Mouse (Mus musculus) left cerebral cortex, adult 8-10 months (tissue): ENCODE measurements around the gene Pde10a. TPM values are rescaled to one million over a fixed set of nuclear protein-coding genes. Genes with fewer than 3 reads are reported as not detected.

Experiments used
- DNase-seq, 2 experiments: peaks; one replicate each; pipeline ENCODE4 v3.0.0; 2022; ENCODE audit warnings: low spot score in 2 of 2
- total RNA-seq, 4 experiments: library from RNA; stranded (reverse); gene quantifications; 2 replicates each; pipeline ENCODE4 v1.2.4; 2022

Pde10a gene
- total RNA-seq, 4 experiments from 2014 or later, result 174 to 238 (median 211) TPM

DNA sequence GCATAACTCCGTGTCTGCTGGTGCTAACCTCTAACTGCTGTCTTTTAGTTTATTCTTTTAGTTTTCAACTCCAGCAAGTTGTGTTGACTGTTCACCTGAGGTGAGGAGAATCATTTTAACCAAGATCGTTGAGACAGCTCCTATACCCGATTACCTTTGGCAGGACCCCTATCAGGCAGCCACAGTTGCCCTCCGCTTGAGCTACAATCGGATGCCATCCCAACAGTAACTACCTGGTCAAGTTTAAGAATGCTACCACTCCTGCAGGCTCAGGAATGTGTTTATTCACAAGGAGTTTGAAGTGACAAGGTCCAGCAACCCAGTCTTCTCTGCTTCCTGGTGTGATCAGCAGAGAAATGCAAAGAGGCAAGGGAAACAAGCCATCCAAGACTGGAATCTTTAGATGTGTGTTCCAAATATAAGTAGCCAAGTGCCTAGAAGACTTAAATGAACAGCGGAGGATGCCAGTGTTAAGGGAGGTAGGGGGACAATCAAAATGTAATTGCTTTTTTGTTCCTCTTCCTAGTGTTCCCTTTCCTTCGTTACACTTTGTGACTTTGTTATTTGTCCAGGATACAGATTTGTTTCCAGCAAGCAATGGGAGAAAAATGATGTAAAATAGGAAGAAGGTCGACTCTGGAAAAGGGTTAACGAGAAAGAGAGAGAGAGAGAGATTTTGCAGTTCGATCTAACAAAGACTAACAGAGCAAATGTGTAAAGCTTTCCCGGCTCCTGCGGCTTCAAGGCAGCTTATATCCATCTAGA, 273.5 kb downstream of the Pde10a start:
- DNase-seq, result no peak

GRCm38 (mm10) chr17:8799296-8799731, 274.1 kb downstream of the Pde10a start:
- DNase-seq, result no peak

GRCm38 (mm10) chr17:8799914-8800420, 274.8 kb downstream of the Pde10a start:
- no peak for DNase-seq

GRCm38 (mm10) chr17:8800478-8801082, 275.4 kb downstream of the Pde10a start:
- peak in 1 of 2 experiments; percentile 55 for DNase-seq

- peak; percentile 50 to 56 for DNase-seq
These were observed 276.1 kb downstream of the Pde10a start for GRCm38 (mm10) chr17:8801083-8801854.

- no peak for DNase-seq
These were observed 276.6 kb downstream of the Pde10a start for GRCm38 (mm10) chr17:8801855-8802104.

GRCm38 (mm10) chr17:8802161-8802888, 277.2 kb downstream of the Pde10a start:
- DNase-seq, result no peak

DNA sequence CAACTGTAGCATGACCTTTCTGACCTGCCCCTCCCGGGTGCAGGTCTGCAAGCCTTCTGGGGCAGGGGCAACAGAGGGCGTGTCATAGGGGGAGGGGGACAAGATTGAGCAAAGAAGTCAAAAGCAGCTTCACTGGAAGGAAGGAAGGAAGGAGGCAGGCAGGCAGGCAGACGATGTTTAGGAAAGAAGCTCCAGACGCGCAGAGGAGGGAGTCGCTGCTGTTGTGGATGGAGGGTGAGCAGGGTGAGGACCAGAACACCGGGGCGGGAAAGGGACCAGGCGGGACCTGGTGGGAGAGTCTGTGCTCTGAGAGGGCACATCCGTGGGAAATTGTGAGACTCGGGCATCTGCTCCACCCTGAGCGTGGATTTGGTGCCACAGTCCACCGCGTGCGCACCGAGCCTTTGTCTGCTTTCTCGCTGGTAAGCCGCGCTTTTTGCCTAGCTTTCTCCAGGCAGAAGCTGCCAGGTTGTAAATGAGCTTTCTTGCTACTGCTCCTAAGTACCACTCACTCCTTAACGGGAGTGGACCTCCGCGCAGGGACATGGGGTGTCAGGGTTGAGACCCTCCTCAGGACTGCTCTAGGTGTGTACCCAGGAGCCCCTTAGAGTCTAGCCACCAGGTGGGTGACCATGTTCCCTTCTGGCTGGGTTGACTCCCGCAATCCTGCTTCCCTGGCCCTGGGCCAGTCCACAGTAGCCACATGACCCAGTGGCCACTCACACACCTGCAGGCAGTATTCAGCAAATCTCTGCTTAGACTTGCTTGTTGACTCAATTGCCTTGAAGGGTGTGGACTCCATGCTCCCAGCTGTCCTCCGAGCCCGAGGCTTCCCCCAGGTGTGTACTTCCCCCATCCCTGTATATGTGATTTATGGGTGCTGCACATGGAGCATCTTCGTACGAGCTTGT, 278.0 kb downstream of the Pde10a start:
- no peak for DNase-seq

DNA sequence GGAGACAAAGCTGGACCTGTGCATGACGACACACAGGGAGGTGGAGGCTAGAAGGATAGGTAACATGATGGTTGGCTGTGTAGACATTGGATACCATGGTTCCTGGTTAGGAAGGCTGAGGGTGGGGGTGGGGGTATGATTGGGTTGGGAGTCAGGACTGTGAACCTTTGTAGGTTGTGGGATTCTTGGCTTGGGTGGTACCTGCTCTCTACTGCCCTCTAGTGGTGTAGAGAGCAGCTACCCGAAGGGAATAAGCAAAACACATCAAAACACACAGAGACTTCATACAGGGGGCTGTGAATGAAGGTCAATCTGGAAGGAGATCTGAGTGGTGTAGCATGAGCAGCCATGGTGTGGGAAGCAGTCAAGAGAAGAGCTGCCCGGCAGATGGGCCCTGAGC, 282.2 kb downstream of the Pde10a start:
- DNase-seq, result no peak

GRCm38 (mm10) chr17:8809771-8810170, 284.6 kb downstream of the Pde10a start:
- DNase-seq, result no peak

DNA sequence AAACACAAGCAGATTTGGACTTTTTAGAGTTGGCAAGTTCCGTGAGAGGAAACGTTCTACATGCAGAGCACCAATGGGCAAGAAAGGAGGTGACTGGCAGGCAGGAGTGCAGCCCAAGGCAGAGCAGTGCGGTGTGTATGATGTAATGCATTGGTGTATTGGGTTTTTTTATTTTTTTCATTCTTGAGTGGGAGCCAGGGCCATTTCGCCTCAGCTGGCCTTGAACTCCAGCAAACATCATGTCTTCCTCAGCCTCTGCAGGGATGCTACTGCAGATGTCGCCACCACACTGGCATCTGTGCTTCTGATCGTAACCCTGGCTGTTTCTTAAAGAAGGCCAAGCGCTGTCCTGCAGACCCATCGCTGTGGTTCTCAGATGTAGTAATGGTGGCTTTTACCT, 285.0 kb downstream of the Pde10a start:
- no peak for DNase-seq

- peak in 1 of 2 experiments; percentile 40 for DNase-seq
These were observed 287.2 kb downstream of the Pde10a start for GRCm38 (mm10) chr17:8812228-8812865.

DNA sequence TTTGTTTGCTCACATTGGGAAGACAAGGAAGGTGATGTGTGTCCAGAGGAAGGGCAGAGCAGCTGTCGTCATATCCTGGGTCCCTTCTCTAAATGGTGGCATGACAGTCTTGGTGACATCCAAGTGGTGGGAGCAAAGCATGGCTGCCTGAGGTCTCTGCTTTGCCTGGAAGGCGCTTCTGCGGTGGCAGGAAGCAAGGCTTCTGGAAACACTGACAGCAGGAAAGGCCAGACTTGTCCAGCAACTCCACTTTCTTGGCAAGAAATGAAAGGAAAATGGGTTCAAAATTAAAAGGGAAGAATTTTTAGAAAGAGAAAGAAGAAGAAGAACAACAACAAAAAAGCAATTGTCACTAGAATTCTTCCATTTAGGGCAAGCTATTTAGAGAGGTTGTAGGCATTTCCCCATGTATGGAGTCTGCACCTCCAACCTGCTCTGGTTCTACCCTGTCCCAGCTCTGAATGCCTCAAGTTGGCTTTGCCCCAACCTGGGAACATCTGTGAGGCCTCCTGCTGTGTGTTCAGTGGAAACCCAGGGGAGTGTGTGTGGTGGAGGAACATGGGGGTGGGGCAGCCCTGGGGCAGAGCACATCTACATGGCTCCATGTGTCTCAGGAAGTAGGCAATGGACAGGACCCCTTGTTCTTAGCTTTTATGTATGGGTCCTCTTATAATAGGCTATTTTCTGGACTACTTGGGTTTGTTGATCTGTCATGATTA, 288.8 kb downstream of the Pde10a start:
- no peak for DNase-seq

- no peak for DNase-seq
These were observed 290.2 kb downstream of the Pde10a start for GRCm38 (mm10) chr17:8815376-8815775.

- no peak for DNase-seq
These were observed 290.7 kb downstream of the Pde10a start for GRCm38 (mm10) chr17:8815864-8816263.

DNA sequence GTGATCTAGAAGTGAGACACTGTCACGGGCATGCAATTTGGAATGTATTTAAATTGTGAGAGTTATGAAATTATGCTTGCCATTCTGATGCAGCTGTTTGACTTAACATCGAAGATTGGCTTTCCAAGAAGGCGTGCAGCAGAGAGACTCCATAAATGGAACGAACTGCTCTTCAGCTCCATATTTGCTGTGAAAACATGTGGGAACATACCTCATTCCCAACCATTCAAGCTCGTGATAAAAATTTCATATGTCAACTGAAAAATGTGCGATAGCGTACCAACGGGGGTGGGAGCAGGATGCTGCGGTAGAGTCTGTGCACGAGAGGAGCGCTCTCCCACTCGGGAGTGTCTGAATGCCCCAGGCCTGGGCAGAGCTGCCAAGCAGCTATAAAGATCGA, 293.5 kb downstream of the Pde10a start:
- DNase-seq, result no peak

DNA sequence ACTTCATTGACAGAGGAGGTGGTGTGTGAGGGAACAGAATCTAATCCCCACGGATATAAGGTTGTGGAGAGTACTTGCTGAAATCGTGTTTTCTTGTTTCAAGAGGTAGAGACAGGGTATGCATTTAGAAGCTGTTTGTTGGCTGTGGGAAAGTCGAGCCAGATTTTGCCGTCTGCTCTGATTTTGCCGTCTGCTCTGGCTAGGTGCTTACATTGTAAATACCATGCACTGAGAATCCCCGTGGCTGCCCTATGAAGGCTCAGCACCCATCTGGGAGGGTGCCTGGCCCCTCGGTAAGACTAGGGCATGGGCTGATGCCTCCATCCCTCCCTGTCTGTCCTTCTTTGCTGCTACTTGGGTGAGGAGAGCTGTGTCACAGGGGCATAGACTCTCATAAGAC, 298.4 kb downstream of the Pde10a start:
- no peak for DNase-seq

DNA sequence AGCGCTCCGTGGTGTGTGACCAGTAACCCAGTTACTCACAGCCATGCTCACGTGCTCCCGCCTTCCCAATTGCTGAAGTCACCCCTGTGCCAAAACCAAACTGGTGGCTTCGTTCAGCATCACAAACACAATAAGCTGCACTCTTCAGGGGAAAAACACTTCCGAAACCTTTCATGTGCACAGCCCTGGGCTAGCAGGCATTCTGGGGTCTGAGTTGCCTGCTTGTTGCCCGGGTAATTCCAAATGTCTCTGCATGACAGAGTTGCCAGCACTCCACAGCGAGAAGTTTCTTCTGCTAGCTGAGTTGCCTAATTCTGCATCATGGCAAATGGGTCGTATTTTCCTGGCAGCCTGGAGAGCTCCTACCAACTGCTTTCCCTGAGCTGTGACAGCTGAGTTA, 302.0 kb downstream of the Pde10a start:
- no peak for DNase-seq

- no peak for DNase-seq
These were observed 305.8 kb downstream of the Pde10a start for GRCm38 (mm10) chr17:8831001-8831400.
